Mouse (Mus musculus) liver, adult 2 months (tissue): Measurements from ENCODE around the gene Atp8a2.

ENCODE experiments used
- CTCF ChIP-seq: fragments of 200-500 bp; IDR thresholded peaks from 2 replicates; pipeline ENCODE4 v1.5.1; 2011; ENCODE audit warnings: low read depth, low read length, control low read depth
- POLR2A ChIP-seq: fragments of 200-500 bp; IDR thresholded peaks from 2 replicates; pipeline ENCODE4 v1.6.1; 2011; ENCODE audit warnings: low read length, control low read depth; ENCODE audit not compliant: insufficient read depth; ENCODE audit errors: extremely low read depth

DNA sequence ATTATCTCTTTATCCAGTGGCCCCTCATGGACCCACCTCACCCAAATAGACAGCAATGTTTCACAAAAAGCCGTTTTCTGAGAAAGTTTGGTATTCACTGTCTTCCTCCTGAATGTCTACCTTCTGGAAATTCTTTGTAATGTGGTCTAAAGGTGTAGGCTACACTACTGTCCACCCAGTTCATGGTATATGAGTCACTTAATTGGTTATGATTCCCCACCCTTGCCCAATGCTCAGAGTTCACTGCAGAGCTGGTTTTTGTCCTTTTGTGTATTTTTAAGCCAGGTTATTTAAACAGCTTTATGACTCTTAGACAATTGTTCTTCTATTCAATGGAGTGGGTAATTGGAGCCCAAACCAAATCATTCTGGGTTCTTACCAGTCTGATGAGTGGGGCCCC, 19.1 kb upstream of the Atp8a2 start:
- TF ChIP-seq POLR2A (no peak), CTCF (no peak)
